Mouse (Mus musculus) gastrocnemius, postnatal 4 days (tissue): ENCODE measurements around the gene E430018J23Rik. TPM values are rescaled to one million over a fixed set of nuclear protein-coding genes. Genes with fewer than 3 reads are reported as not detected.
"Not testable (repeated sequence)": the region's sequence is repeated elsewhere in the genome, so short reads cannot be mapped to it uniquely, and the experiment has no call there.

ENCODE experiments used
- DNase-seq, 2 experiments: peaks; one replicate each; pipeline ENCODE4 v3.0.0; 2021 to 2022; ENCODE audit warnings: low spot score in 2 of 2, mixed read lengths in 2 of 2
- long read RNA-seq, 2 experiments: library from polyadenylated mRNA; stranded (forward); transcript quantifications; one replicate each; pipeline ENCODE4 v2.0.0; 2021
- total RNA-seq, 2 experiments: library from RNA; stranded (reverse); gene quantifications; 2 replicates each; pipeline ENCODE4 v1.2.3; 2021

Gene E430018J23Rik
- 1 to 10 TPM; 4.7 to 5.5 TPM for total RNA-seq
- long read RNA-seq, experiment 1, partial matches to known transcripts: 1 of 3 reads
- long read RNA-seq, experiment 1, other reads (novel, unspliced or antisense): 0 of 3 reads
- long read RNA-seq, experiment 2, partial matches to known transcripts: 0 of 2 reads
- long read RNA-seq, experiment 2, other reads (novel, unspliced or antisense): 0 of 2 reads

DNA sequence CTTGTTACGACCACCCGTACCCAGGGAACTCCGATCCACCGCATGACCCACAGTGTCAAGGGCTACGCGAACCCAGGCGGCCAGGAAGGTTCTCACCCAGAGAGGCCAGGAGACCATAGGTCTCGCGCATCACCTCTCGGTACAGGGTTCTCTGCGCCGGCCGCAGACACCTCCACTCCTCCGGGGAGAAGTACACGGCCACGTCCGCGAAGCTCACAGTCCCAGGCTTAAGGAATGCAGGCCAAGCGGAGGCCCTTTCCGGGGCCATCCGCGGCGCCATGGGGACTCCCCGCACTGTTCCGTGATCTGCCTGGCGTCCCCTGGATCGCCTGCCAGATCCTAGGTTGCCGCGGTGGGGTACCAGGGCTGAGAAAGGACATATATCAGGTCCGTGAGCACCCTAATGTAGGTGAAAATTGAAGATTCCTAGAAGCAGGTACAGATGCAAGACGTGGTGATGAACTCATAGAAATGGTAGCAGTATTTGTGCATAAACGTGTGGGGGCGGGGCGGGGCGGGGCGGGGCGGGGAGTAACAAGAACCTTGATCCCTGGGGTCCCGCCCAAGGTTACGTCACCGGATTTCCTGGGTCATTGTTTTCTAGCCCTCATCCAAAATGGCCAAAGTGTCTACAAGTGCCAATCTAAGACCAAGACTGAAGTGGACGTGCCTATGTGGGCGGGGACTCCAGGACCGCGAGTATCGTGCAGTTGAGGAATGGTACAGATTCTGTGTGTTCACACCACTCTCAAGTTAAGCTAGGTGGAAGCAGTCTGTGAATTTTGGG lies at the start of gene E430018J23Rik:
Gene E430018J23Rik, minus strand, starts transcription at position 473 of the 787 bp plus-strand sequence.
- peak; percentile 93 to 98 for DNase-seq

DNA sequence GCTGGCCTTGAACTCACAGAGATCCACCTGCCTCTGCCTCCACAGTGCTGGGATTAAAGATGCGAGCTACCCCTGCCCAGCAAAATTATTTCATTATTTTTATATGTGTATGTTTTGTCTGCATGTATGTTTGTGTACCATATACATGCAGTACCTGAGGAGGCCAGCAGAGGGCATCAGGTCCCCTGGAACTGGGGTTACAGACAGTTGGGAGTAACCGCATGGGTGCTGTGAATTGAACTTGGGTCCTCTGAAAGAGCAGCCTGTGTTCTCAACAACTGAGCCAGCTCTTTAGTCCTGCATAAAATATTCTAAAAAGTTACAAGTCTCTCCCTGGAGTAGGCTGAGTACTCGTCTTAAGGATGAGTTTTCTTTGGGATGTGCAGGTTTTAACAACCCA lies 44.3 kb upstream of the E430018J23Rik start:
- DNase-seq: no peak

DNA sequence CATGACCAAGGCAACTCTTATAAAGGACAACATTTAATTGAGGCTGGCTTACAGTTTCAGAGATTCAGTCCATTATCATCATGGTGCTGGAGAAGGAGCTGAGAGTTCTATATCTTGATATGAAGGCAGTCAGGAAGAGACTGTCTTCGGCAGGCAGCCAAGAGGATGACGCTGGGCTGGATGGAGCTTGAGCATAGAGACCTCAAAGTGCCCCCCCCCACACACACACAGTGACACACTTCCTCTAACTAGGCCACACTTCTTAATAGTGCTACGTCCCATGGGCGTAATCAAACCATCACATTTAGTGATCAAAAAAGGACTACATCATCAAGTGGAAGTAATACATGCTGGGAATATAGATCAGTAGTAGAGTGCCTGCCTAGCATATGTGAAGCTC lies 41.8 kb upstream of the E430018J23Rik start:
- no peak for DNase-seq

DNA sequence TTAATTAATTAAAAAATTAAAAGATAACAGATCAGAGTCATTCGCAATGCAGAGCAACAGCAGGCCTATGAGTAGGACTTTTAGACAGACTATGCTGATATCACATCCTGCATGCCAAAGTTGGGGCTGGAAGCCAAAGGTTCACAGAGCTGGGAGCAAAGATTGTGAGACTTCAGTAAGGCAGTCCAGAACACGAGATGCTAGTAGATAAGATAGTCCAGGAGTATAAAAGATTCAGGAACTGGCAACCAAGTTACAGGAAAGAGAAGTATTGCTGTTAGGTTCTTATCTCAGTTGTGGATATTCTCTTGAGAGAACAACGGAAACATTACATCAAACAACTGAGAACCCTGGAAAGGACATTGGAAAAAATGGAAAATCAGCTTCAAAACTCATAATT lies 32.9 kb upstream of the E430018J23Rik start:
- no peak for DNase-seq

DNA sequence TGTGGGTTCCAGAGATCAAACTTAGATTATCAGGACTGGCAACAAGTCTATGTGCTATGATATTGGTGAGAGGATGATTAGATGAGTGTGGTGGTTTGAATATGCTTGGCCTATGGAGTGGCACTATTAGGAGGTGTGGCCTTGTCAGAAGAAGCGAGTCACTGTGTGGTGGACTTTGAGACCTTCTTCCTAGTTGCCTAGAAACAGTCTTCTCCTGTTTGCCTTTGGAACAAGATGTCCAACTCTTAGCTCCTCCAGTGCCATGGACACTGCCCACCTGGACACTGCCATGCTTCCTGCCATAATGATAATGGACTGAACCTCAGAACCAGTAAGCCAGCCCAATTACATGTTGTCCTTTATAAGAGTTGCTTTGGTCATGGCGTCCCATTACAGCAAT lies 32.5 kb upstream of the E430018J23Rik start:
- no peak for DNase-seq

- no peak for DNase-seq
These were observed 31.9 kb upstream of the E430018J23Rik start for GRCm38 (mm10) chr7:127425291-127425690.

DNA sequence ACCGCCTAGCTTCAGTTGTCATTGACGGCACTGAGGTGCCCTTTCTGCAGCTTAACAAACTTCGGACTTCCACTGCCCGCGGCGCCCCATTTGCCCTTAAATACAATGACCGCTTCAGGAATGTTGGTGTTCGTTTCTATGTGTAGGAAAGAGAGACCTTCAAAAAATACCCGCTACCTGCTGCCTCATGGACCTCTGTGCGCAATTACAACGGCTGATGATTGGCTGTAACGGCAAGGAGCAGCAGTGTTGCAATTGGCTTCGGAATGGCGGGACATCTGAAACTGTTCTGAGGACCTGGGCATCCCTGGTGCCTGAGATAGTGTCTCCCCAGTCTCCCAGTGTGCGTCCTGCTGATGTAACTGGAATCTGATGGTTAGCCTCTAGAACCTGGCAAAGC lies 28.8 kb upstream of the E430018J23Rik start:
- no peak for DNase-seq

- DNase-seq: peak; percentile 91 to 98
These were observed 28.2 kb upstream of the E430018J23Rik start, which contains the start of gene Zfp688 for GRCm38 (mm10) chr7:127421388-127422191. TSS of gene Zfp688 (minus strand) at chr7:127422068.

DNA sequence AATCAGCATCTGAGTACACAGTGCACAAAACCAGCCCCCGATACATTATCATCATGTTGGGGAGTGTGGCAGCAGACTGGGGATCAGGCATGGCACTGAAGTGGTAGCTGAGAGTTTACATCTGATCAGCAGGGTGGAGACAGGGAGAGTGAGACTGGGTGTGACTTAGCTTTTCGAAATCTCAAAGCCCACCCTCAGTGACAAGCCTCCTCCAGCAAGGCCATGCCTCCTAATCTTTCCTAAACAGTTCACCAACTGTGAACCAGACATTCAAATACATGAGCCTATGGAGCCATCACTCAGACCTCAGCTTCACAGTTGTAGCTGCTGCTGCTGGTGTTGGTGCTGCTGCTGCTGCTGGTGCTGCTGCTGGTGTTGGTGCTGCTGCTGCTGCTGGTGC lies 18.0 kb upstream of the E430018J23Rik start:
- DNase-seq: no peak

DNA sequence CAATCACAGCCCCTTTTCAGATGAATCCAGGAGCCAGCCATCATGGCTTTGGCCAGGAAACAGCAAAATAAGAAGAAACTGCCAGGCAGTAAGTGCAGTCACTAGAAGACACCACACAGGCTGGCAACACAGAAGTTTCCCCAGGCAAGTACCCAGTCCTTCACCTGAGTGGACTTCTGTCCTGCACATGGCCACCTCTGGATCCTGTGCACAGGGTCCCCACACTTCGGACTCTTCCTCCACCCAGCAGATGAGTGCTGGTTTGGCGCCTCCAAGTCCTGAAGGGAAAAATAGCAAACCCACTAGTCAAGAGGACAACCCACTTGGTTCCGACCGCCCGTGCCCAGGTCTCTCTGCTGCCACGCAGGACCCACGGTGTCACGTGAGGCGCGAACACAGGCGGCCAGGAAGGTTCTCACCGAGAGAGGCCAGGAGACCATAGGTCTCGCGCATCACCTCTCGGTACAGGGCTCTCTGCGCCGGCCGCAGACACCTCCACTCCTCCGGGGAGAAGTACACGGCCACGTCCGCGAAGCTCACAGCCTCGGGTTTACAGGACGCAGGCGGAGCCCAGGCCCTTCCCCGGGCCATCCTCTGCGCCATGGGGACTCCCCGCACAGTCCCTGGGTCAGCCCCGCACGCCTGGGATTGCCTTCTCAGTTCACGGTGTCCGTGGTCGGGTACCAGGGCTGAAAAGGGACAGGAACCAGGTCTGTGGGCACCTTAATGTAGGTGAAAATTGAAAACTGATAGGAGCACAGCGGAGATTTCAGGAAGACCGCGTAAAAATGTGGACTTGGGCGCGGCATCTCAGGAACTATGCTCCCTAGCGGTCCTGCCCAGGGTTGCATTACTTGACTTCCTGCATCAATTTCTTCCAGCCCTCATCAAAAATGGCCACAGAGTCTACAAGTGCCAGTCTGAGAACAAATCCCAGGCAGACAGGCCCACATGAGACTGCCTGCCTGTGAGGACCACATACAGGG lies 12.9 kb upstream of the E430018J23Rik start, which contains the start of gene Zfp764:
Gene Zfp764, minus strand, starts transcription at position 821 of the 986 bp plus-strand sequence.
- DNase-seq: peak; percentile 68 to 84

- not testable (repeated sequence) for DNase-seq
These were observed 10.7 kb upstream of the E430018J23Rik start for GRCm38 (mm10) chr7:127404101-127404500.

DNA sequence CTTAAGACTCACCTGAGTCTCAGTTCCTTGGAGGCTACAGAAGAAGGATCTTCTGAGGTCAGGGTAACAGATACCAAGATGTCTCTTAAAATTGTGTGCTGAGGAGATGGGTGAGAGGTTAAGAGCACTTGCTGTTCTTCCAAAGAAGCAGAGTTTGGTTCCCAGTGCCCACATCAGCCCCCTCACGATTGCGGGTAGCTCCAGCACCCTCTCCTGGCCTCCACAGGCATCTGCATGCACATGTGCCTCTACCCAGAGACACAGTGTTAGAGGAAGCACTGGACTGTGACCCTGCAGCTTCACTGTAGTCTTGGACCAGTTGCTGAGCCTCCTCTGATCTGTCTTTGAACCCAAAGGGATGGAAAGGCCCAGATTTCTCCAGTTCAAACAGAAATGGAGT lies 9.6 kb upstream of the E430018J23Rik start:
- no peak for DNase-seq

DNA sequence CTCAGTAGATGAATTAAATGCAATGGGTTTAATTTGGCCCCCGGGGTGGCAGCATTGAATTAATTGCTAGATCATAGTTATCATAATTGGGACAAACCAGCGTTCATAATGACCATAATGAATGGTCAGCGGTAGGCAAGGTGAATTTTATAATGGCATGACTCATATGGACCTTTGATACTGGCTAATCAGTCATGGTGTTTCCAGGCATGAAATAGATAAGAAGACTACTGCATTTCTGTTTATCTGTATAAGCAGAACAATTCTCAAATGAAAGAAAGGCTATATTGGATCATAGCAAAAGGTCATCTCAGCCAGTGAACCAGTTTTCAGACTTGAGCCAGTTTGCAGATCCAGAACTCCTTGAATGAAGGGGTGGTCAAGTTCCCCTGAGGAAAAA lies 6.9 kb upstream of the E430018J23Rik start:
- DNase-seq: no peak

DNA sequence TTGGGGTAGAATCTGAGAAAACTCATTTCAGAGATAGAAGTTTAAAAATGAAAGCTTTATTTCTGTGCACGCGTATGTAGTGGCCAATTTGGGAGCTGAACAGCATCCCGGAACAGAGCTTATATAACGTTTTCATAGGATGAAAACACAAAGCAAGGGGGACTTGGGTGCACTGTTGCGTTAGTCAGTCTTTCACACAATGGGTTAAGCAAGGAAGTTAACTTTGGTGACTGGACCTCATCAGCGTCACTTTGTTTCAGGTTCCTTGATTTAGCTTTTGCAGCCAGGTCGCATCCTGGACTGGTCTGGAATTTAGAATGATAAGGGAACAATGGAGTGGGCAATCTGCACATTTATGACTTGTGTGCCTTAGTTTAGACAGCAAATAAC lies 510 bp upstream of the E430018J23Rik start:
- DNase-seq: no peak

- no peak for DNase-seq
These were observed 1.1 kb downstream of the E430018J23Rik start for GRCm38 (mm10) chr7:127392251-127392824.

- DNase-seq: no peak
These were observed 1.9 kb downstream of the E430018J23Rik start for GRCm38 (mm10) chr7:127391538-127391937.

DNA sequence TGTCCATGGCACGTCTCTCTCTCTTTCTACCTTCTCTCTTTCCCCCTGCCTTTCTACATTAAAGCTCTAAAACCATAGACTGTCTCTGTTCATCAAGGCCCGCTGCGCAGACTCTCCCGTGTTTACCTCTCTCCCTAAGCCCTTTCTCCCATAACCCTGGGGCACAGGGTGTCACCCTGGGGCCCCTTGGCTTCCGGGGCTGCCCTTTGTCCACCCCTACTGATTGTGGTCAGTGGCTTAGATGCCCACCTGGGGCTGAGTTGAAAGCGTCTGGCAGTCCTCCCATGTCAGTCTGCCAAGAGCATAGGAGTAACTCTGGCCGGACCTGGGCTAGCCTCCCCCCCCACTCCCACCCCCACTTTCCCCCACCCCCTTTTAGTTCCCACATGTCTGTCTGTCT lies 3.1 kb downstream of the E430018J23Rik start:
- DNase-seq: no peak

- not testable (repeated sequence) for DNase-seq
These were observed 5.2 kb downstream of the E430018J23Rik start for GRCm38 (mm10) chr7:127388201-127388600.

DNA sequence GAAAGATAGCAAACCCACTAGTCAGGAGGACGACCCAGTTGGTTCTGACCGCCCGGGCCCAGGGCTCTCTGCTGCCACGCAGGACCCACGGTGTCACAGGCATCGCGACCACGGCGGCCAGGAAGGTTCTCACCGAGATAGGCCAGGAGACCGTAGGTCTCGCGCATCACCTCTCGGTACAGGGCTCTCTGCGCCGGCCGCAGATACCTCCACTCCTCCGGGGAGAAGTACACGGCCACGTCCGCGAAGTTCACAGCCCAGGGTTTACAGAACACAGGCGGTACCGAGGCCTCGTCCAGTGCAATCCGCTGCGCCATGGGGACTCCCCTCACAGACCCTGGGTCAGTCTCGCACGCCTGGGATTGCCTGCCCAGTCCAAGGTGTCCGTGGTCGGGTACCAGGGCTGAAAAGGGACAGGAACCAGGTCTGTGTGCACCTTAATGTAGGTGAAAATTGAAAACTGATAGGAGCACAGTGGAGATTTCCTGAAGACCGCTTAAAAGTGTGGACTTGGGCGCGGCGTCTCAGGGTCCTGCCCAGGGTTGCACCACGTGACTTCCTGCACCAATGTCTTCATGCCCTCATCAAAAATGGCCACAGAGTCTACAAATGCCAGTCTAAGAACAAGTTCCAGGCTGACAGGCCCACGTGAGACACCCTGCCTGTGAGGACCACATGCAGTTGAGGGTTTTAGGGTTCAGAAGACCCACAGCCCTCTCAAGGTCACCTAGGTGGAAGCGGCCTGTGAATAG lies 6.6 kb downstream of the E430018J23Rik start, which contains the start of gene 9130019O22Rik:
Gene 9130019O22Rik, minus strand, starts transcription at position 526 of the 752 bp plus-strand sequence.
- DNase-seq: peak; percentile 70 to 90
